Mouse (Mus musculus) cerebellum, adult 11 months (tissue): Measurements from ENCODE around the gene Cd84.
"Not testable (repeated sequence)": the region's sequence is repeated elsewhere in the genome, so short reads cannot be mapped to it uniquely, and the experiment has no call there.

Experiments
- DNase-seq: peaks from one replicate; pipeline ENCODE4 v3.0.0; 2022

The Cd84 gene

DNA sequence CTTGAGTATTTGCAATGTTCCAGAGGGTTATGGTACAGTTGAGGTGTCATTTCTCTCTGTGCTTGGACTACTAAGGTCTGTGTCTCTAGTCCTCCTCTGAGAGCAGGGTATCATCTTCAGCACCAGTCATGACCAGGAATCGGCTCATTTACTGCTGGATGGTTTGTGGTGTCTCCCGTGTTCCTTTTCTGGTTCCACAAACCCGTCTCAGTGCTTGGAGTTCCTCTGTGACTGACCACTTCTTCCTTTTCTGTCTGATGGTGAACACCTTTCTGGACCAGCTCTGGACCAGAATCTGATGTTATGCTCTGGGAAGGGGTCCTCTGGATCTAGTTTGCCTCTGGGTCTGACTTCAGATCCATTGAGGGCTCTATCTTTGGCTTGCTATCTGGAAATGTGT is at the start of gene Cd84:
Gene Cd84 (plus strand): TSS at position 210 of the 400 bp plus-strand sequence.
- DNase-seq = no peak

DNA sequence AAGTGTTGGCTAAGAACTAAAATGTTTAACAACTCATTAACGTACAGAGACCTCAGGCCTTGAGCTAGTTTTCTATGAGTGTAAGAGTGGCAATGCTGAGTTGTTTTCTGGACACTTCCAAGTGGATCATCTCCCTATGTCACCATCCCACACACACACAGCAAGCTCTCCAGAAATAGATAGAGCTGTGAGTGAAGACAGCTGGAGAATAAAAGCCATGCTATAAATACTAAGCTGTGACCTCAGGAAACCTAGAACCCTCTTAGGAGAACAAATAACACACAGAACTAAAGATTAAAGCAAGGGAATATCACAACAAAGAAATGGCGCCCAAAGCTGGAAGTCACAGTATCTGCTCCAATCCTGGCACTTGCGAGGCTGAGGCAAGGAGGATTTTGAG is 48.0 kb upstream of the Cd84 start:
- DNase-seq = no peak

DNA sequence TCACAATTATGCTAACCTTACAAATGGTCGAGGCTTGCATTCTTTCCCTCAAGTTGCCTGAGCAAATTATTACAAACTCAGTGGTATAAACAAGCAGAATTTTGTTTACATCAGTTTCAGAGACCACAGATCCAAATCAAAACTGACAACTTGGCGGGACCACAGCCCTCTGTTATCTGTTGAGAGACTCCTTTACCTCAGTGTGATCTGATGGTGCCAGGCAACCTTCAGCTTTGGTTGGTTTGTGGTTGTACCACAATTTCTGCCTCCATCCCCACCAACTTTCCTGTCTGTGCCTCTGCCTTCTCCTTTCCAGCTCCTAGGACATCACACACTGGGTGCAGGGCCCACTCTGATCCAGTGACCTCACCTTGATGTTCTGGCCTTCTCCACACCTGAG is 43.3 kb upstream of the Cd84 start:
- no peak for DNase-seq

DNA sequence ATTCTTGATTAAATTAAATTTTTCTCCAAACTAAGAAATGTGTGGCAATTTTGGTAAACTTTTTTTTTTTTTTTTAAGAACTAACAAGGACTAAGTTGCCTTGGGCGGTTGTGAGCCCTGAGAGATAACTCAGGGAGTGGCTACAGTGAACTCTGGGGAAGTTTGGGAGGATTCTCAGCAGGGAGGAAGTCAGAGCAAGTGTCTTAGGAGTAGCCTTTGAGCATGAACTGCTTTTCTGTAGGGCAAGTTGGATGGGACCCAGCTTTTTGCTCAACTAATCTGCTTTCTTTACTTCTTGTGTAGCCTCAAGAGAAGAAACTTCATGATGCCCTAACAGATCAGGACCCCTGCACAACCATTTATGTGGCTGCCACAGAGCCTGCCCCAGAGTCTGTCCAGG is 41.7 kb upstream of the Cd84 start:
- no peak for DNase-seq

DNA sequence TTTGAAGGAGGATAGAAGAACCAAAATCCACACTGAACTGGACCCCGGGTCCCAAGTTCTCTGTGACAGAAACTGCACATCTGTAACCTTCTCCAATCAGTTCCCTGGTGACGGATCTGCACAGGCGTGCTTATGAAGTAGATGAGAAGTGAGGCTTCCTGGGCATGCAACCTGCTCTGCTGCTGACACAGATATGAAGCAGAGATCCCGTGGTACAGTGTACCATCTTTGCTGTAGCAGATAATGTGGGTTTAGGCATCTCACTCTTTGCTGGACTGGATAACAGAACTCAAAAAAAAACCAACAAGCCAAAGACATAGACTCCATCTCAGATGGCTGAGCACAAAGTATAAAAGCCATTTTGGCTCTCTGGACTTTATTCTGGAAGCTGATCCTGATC is 39.8 kb upstream of the Cd84 start:
- DNase-seq = no peak

DNA sequence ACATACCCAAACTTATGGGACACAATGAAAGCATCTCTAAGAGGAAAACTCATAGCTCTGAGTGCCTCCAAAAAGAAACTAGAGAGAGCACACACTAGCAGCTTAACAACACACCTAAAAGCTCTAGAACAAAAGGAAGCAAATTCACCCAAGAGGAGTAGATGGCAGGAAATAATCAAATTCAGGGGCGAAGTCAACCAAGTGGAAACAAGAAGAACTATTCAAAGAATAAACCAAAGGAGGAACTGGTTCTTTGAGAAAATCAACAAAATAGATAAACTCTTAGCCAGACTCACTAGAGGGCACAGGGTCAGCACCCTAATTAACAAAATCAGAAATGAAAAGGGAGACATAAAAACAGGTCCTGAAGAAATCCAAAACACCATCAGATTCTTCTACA is 28.4 kb upstream of the Cd84 start:
- DNase-seq = not testable (repeated sequence)

DNA sequence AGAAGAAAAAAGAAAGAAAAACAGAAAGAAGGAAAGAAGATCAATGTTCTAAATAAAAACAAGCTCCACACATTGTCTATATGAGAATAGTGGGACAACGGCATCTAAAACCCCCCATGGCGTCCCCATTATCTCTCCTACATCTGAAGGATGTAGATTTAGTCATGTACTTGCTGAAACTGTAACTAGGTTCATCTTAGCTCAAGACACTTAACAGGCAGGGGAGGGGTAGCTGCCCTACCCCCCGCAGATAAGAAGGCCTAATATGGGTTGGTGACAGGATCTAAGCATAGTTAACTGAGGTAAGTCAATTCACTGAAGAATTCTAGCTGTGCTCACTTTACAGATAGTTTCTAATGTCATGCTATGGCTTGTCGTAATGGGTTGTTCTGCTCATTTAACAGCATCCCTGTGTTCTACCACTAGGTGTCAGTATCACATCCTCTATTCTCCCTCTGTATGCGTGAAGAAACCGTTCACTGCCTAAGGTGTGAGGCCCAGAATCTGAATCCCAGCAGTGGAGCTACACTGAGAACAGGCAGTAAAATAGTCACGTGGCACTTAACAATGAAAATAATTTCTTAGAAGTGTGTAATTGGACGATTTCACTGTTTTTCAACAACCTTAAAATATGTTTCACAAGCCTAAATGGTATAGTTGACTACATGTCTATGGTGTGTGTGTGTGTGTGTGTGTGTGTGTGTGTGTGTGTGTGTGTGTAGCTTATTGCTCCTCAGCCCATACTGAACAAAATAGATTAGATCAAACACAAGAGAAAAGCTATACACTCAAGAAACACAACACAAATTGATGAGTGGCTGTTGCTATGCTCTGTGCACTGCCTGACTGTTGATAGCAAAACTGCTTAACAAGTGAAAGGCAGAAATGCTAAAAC is 23.7 kb upstream of the Cd84 start:
- no peak for DNase-seq

DNA sequence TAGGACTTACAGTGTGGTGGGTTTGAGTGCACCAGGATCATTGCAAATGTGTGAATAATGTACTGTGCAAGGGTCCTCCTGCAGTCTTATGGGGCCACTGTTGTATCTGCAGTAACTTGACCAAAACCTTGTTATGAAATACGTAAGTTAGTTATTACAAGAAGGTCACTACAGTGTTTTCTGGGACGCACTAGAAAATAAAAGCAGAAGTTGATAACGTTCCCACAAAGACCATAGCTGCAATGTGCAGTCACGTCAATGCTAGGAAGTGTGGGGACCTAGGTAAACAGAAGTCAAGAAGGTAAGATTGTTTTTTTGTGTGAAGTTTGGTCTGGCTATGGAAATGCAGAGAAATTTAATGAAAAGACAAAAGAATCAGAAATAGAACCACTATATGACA is 22.5 kb upstream of the Cd84 start:
- no peak for DNase-seq

DNA sequence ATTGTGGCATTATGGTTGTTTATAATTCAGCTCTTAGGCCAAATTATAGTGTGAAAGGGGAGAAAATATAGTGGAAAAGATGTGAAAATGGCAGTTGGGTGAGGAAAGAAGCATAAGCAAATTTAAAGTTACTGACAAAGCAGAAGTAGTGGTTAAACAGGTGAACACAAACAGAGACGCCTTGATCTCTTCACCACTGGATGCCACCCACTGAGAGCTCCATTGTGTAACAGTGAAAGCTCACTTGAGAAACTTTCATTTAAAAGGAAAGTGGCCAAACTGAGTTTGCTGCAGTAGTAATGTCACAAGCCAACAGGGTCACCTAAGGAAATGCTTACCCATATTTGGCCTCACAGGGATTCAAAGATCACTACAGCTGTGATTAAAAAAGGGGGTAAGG is 18.2 kb upstream of the Cd84 start:
- no peak for DNase-seq

DNA sequence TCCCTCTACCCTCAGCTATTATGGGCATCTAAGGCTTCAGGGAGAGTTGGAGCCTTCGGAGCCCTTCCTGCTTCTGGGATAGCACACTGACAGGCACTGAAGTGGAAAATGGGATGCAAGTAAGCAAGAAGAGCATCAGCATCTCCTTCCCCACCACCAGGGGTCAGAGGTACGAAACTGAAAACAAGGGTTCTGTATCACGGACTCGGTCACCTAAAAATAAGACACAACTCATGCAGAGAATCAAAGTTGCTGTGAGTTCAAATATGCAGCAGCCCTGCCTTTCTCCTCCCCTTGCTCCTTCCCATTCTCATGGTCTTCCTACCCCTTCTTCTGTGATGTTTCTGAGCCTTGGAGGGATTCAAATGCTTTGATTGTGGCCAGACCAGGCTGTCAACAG is 14.0 kb upstream of the Cd84 start:
- no peak for DNase-seq

DNA sequence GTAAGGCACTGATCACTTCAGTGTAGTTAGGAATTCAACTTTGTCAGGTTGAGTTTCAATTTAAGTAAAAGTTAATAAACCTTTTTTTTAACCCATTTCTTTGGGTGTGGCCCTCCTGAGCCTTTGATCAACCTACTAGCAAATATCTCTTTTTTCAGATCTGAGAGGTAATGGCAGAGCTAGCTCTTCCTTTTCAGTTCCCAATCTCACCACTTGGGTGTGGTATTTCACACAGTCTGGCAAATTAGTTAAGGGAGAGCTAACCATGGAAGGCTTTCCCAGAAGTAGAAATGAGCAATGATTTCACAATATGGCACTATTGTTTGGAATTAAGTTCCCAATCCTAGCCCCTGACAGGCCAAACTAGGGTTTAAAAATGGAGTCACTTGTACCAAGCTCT is 13.3 kb upstream of the Cd84 start:
- no peak for DNase-seq

DNA sequence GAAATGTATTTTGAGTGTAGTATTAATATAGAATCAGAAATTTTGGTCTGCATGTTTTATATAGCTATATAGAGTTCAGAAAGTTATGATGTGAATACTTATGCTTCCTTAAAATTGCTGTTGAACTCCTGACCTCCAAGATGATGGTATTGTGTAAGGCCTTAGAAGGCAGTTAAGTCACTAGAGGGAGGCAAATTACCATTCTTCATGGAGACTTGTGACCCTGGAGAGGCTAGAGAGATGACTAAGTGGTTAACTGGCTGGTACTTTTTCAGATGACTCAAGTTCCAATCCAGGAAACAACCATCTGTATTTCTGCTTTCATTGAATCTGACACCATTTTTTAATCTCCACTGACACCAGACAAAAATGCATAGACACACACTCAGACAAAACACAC is 11.8 kb upstream of the Cd84 start:
- DNase-seq = no peak

DNA sequence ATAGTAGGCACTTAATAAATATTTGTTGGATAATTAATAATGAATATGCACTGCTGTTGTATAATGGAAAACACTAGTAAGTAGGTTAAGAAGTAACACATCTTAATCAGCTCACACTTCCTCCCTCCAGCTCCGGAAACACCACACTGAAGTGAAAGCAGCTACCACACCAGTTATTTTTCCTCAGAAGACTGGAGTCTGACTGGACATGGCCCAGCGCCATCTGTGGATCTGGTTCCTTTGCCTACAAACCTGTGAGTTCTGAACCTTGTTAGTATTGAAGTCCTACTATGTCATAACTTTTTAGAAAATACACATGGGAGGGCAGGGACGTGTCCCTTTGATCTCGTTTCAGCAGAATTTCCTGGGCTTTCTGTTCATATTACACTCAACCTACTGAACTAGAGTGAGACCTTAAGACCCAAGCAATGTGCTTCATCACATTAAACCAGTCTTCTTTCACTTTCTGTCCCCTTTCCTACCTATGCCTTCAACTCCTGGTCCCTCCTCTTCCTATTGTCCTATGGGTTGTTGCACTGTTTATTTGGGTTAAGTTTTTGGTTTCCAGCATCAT is 1.0 kb downstream of the Cd84 start:
- DNase-seq = no peak

DNA sequence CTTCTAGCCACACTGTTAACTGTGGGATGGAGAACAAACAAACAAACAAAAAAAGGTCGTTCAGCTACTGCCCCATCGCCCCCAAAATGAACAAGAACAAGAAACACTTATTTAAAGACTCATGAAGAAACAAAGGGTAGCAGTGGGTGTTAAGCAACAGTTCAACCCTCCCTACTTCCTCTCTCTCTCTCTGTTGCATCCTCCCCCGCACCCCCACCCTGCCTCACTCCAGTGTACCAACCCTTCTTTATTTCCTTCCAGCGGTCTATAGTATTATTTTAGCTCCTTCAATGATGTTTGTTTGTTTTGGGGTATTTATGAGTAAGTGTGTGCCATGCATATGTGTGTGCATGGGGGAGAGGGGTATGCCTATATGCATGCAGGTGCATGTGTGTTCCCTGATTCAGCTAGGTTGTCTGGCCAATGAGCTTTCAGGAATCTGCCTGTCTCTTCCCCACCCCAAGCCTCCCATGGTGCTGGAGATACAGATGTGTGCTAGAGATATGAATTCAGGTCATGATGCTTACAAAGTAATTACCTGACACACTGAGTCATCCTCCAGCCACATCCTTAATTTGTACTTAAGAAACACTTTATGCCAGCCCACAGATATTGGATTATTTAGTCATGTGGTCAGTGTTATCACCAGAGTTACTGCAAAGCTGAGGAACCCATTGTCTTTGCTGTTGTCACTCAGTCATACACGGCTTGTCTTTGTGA is 5.7 kb downstream of the Cd84 start:
- DNase-seq = no peak

DNA sequence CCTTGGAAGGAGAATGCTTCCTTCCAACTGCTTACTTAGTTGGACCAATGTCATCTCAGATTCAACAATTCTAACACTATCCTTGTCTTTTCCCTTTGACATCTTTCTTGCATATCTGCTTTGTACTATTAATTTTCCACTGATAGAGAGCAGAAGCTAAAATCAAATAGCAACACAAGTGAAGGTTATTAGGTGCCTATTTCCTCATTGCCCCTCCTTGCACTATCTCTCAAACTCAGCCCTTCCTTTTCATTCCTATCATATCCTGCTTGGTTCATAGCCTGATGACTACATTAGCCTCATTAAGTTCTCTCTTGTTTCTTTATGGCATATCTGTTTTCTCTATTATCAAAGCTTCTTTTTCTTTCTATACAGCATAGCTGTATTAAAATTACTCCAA is 8.7 kb downstream of the Cd84 start:
- DNase-seq = no peak

DNA sequence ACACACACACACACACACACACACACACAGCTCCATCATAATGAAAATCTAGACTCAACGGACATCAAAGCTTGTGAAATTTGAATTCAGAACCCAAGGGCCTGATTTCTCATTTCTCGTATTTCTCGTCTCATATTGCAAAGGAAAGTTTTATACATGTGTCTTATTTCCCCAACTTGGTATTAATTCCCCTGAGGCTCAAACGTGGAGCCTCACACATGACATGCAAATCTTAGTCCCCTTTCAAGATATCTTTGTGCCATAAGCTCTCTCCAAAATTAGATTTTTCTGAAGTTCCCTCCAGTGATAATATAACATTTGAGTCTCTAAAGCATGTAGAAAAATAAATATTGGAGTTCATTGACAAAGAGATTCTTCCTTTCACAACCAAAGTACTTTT is 9.3 kb downstream of the Cd84 start:
- DNase-seq = no peak

DNA sequence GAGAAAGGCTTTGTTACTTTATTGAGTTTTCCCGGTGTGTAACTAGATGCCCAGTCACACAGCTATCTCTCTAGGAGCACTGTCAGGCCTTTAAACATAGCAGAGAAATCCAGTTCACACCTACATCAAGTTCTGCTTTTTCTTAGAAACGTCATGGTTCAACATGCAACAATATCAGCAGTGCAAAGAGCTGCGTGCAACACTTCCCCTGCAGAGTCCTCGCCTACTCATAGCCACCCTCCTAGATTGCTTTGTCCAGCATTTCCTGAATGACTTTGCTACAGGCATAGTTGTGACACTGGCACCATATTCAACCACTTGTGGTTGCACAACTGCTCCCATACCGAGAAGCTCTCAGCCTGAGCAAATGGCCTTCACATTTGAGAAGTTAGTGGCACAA is 10.0 kb downstream of the Cd84 start:
- no peak for DNase-seq

DNA sequence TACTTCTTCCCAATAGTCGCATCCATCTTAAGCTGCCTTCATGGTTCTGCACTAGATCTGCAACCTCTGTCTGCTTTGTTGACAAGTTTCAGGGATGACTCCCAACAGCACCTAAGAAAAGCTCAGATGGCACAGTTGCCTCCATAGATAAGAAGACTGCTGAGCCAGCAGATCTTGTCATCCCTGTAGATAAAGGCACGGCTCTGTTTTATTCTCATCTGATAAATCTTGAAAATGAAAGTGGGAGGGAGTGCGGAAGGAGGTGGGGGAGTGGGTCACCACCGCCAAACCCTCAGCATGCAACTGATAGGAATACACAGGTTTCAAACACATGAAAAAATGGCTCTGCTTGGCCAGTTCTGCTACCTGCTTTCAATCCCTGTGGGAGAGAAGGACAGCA is 26.0 kb downstream of the Cd84 start:
- DNase-seq = no peak

DNA sequence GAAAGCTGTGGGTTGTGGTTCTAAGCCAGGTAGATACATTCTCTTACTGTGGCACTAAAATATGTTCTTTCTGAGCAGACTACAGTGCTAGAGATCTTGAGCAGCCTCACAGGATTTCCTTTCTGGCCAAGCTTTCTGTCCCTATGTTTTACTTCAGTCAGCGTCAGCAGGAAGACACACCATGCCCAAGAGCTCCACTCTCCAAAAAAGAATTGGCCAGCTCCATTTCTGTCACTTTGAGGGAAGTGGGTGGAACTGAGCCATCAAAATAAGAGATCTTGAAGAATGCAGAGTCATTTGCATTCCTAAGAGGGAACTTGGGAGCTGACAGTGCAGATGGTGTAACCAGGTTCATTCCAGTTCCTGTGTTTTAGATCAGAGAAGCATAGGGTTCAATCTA is 47.5 kb downstream of the Cd84 start:
- DNase-seq = no peak

DNA sequence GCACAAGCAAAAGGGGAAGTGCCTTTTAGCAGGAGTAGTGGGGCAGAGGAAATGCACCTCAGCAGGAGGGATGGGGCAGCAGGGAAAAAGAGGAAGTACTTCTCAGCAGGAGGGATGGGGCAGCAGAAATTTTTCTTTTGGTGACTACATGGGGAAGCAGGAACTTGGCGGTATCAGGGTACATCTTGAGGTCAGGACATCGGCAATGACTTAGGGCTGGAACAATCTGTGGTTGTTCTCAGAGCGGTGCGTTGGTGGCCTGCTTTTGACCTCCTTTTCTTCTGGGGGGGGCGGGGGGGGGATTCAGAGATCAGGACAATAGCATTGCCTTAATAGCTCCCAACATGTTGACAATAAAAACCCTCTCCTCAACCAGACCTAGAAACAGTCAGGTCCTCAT is 55.9 kb downstream of the Cd84 start, which contains the start of gene Gm10521:
Gene Gm10521 (plus strand): TSS at position 301 of the 400 bp plus-strand sequence.
- DNase-seq = not testable (repeated sequence)

DNA sequence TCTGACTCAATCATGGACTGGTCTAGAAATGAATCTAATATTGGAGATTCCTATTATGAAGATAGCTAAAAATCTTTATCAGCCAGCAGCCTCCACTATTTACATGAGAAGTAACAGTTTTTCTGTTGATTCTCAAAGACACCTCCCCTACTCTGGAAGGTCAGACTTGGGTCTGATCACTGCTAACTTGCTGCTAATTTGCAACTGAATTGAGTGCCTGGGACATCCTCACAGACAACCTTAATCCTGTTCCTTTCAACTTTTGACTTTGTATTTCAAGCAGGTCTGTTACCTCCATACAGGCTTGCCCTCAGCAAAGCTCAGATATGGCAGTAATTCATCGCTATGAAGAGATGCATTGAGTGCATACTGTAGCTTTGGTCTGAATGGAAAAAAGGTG is 64.5 kb downstream of the Cd84 start:
- no peak for DNase-seq

DNA sequence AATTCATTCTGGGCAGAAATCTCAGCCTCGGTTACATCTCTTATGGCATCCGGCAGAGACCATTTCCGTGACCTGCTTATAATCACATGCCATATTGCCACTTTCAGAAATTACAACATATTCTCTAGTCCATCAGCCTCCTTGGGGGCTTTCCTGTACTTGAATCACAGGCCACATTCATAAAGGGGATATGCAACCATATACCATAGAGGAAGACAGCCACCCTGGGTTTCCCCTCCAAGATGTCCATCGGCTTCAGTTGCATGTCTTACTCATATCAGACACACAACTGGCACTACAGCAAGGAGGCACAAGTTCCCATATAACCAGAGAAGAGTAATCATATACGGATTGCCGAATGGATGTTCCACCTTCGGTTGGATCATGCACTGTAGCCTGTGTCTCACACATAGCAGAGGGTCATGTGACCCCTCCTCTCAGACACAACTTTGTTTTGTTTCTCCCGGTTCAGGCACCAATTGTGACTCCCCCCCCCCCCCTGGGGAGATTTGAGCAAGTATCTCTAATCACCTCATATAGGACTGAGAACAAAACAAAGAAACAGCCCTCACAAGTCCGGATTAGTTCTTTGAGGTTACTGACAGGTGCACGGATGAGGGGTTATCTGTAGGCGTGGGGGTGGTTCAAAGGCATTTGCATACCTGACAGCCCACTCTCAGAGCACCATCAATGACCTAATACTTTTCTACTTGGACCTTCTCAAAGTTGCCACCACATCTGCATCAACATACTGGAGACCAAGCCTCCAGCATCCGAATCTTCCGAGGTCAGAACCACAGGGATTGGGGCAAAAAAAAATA is 76.4 kb downstream of the Cd84 start:
- DNase-seq = no peak
